Mouse (Mus musculus) NIH3T3 (cell line): ENCODE measurements around the gene Gm49333.
A peak's percentile ranks its signal among the peaks of the same experiment; 100 is the strongest.
"Not testable (repeated sequence)": the region's sequence is repeated elsewhere in the genome, so short reads cannot be mapped to it uniquely, and the experiment has no call there.

Source experiments
- DNase-seq: peaks from one replicate; pipeline ENCODE4 v3.0.0-alpha.2; 2012; ENCODE audit warnings: low read depth

Gene Gm49333

GRCm38 (mm10) chr16:20628871-20629391 lies 17.5 kb downstream of the Gm49333 start:
- no peak for DNase-seq

- peak; percentile 55 for DNase-seq
These were observed 18.6 kb downstream of the Gm49333 start, which contains the start of gene Ece2 for GRCm38 (mm10) chr16:20629731-20630634. TSS of gene Ece2 (plus strand) at chr16:20629828.

DNA sequence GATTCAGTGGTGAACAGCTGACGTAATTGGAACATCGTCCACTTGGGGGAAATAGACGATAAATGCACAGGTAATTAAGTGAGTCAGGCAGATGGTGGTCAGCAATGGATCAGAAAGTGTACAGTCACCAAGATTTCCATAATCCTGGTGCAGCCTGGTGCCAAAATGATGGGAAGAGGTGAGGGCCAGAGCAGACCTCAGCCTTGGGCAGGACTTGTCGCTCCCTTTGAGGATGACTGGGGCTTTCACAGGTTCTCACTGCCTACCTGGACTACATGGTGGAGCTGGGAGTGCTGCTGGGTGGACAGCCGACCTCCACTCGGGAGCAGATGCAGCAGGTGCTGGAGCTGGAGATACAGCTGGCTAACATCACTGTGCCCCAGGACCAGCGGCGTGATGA lies 26.0 kb downstream of the Gm49333 start:
- DNase-seq = no peak

DNA sequence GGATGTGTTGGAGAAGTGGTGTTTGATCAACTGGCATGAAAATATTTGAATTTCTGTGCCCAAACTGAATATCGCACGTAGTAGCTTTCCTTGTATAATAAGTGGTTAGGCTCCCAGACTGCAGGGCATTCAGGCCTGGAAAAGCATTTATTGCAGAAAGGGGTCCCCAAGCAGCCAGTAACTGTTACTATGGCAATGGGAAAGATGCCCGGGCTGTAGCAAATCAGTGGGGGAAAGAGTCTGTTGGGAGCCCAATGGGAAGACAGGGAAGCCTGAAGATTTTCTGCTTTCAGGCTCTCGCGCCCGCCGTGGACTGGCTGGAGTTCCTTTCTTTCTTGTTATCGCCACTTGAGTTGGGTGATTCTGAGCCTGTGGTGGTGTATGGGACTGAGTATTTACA lies 27.0 kb downstream of the Gm49333 start:
- no peak for DNase-seq

- peak; percentile 87 for DNase-seq
These were observed 30.8 kb downstream of the Gm49333 start for GRCm38 (mm10) chr16:20642161-20642560.

- no peak for DNase-seq
These were observed 32.5 kb downstream of the Gm49333 start for GRCm38 (mm10) chr16:20643911-20644310.

- DNase-seq = peak; percentile 97
These were observed 39.9 kb downstream of the Gm49333 start, which contains the start of gene Psmd2 for GRCm38 (mm10) chr16:20651076-20651946. TSS of gene Psmd2 (plus strand) at chr16:20651652.

- no peak for DNase-seq
These were observed 40.5 kb downstream of the Gm49333 start for GRCm38 (mm10) chr16:20651947-20652310.

- no peak for DNase-seq
These were observed 41.9 kb downstream of the Gm49333 start for GRCm38 (mm10) chr16:20653315-20653714.

GRCm38 (mm10) chr16:20657661-20658060 lies 46.3 kb downstream of the Gm49333 start:
- peak; percentile 74 for DNase-seq

DNA sequence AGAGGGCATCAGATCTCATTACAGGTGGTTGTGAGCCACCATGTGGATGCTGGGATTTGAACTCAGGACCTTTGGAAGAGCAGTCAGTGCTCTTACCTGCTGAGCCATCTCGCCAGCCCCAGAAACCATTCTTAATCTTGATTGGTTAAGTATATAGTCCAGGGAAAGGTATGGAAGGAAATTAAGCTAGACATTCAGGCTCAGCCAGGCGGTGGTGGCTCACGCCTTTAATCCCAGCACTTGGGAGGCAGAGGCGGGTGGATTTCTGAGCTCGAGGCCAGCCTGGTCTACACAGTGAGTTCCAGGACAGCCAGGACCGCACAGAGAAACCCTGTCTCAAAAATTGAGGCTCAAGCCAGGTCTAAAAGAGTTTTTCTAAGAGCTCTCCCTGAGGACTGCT lies 56.6 kb downstream of the Gm49333 start, which contains the start of gene Eif4g1:
Eif4g1 (plus strand) TSS at position 301 of the 400 bp plus-strand sequence.
- DNase-seq = not testable (repeated sequence)

DNA sequence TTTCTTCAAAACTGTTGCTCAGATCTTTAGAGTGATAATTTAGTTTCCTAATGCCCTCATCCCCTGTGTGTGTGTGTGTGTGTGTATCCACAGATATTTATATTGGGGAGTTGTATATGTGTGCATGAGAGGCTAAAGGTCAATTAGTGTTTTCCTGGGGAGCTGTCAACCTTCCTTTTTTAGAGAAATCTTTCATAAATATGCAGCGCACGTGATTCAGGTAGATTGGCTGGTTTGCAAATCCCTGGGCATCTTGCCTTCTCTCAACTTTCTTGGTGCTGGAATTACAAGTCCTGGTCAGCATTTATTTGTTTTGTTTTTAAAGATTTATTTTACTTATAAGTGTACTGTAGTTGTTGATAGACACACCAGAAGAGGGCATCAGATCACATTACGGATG lies 58.9 kb downstream of the Gm49333 start:
- DNase-seq = no peak

DNA sequence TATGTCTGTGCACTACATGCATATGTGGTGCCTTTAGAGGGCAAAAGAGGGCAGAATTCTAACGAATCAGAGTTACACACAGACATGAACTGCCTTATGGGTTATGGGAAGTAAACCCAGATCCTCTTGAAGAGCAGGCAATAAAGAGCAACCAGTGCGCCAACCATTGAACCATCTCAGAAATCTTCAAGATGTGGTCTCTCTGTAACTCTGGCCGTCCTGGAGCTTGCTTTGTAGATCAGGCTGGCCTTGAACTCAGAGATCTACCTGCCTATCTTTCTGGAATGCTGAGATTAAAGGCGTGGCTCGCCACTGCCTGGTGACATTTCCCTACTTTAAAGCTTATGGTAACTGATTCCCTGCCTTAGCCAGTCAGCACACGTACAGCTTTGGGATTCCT lies 60.5 kb downstream of the Gm49333 start:
- no peak for DNase-seq

GRCm38 (mm10) chr16:20672500-20672902 lies 61.1 kb downstream of the Gm49333 start:
- peak; percentile 99 for DNase-seq

DNA sequence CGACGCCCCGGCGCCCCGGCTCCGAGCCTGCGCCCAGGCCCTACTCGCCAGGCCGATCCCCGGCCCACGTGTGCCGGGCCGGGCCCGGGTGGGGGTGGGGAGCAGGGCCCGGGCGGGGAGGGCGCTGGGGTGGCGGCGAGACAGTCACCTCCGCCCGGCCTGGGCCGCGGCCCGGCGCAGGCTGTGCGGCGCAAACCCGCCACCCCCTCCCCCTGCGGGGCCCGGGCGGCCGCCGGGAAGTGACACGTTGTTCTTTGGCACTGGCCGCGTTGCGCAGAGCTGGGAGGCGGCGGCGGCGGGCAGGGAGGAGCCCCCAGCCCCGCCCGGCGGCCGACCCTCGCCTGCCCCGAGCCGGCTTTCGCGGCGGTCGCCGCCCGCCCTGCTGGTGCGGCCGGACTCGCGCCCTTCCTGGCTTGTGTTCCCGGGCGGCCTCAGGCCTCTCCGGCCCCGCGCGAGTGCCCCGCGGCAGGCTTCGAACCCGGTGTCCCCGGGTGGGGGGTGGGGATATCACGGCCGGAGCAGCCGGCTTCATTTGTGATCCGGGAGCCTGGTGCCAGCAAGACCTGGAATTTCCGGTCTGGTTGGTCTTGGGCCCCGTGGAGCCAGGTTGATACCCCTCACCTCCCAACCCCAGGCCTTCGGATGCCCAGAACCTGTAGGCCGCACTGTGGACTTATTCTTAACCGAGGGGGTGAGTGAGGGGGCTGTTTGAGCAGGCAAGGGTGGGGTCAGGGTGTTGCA lies 61.7 kb downstream of the Gm49333 start:
- DNase-seq = no peak

DNA sequence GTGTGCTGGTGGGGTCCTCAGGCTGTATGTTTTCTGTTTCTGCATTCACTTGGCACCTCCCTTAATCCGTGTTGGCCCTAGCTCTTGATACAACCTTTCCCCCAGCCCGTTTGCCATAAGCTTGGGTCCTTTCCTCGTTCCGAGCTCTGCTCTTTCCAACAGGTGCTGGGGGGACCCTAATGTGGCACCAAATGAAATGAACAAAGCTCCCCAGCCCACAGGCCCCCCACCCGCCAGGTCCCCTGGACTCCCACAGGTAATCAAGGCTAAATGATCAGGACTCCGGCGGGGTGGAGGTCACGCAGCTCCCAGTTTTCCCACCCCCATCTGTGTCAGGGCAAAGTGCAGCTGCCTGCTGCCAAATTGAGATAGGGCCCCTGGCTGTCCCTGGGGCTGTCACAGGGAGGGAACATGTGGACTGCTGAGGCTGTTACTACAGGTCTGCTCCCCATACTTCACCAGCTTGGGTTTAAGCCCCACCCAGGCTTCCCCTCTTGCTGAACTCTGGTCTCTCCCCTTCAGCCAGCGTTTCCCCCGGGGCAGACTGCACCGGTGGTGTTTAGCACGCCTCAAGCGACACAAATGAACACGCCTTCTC lies 62.4 kb downstream of the Gm49333 start:
- DNase-seq = peak; percentile 38

DNA sequence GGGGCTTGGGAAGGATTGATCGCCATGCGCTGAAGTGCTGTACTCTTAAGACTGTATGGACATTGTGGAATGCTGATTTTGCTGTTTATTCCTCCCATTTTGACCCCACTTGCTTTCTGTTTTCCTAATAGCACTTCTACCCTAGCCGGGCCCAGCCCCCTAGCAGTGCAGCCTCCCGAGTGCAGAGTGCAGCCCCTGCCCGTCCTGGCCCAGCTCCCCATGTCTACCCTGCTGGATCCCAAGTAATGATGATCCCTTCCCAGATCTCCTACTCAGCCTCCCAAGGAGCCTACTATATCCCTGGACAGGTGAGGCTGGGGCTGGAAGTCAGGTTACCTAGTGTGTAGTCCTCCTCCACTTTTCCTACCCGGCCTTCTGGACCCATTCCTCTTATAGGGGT lies 63.8 kb downstream of the Gm49333 start:
- DNase-seq = no peak

- DNase-seq = peak; percentile 63
These were observed 65.3 kb downstream of the Gm49333 start for GRCm38 (mm10) chr16:20676702-20677101.

- DNase-seq = no peak
These were observed 66.0 kb downstream of the Gm49333 start for GRCm38 (mm10) chr16:20677380-20677779.

GRCm38 (mm10) chr16:20677974-20678675 lies 66.7 kb downstream of the Gm49333 start:
- DNase-seq = peak; percentile 97

DNA sequence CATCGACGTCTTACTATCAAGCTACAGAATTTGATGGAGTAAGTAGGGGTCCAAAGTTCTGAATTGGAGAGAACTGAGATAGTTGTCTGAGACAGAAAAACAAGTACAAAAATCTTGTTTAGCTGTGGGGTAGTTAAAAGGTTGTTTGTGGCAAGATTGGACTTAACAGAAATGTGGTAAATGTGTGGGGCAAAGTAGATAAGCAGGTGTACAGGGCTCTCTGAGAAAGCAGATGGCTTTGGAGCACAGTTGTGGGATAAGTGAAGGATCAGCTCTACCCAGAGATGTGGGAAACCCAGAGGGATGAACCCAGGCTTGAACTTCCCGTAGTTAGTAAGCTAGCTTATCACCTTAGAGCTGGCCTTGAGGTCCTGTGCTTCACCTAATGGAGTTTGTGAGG lies 79.4 kb downstream of the Gm49333 start:
- no peak for DNase-seq
